Mouse (Mus musculus): ENCODE measurements around the gene Myo1d. TPM values are rescaled to one million over a fixed set of nuclear protein-coding genes. Genes with fewer than 3 reads are reported as not detected.

Myo1d gene
- polyA plus RNA-seq, 1 experiment from 2014 or later, result 2.7 TPM

DNA sequence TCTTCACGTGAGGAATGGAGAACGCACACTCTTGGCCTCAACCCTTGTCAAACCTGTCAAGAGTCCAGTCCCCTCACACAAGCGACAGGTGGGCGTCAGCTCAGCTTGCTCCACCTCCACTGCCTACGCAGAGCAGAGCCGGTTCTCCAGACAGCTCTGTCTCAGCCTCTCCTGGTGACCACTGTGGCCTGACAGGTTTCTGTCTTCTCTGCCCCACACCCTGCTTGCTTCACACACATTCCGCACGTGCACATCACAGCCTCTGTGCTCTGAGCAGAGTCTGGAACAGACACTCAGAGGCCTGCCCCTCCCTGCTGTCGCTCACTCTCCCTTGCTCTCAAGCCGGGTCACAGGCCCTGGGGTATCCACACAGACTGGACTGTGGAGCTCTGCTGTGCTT, 289.0 kb downstream of the Myo1d start:
- 78% methylated on average over 10 of the region's 10 CpGs for WGBS
- H3K9ac ChIP-seq (replicated peaks), result no peak overlapping the region
- no peak for ATAC-seq (ENCODE audit: low FRiP score, low read depth)
- H3K36me3 ChIP-seq, result no peaks in the 10 kb centered on the region
- H3K9me3 ChIP-seq, result no peaks in the 10 kb centered on the region
- H3K27ac ChIP-seq (replicated peaks), result no peak overlapping the region
- H3K27me3 ChIP-seq, result peaks cover 16% of the 10 kb centered on the region; the same call in 1 of the 2 replicates
- H3K4me1 ChIP-seq, result peaks cover 20% of the 10 kb centered on the region
- no peak overlapping the region for H3K4me2 ChIP-seq (replicated peaks)
- no peak overlapping the region for H3K4me3 ChIP-seq

- H3K4me3 ChIP-seq, result no peak overlapping the region
- no peak overlapping the region for H3K4me2 ChIP-seq (replicated peaks)
- H3K27me3 ChIP-seq, result peaks cover 20% of the 10 kb centered on the region; the same call in 1 of the 2 replicates
- no peaks in the 10 kb centered on the region for H3K9me3 ChIP-seq
- 0 out of 2 replicates have a peak overlapping the region, but pooled peaks have one; percentile 2 for H3K9ac ChIP-seq (replicated peaks)
- ATAC-seq (ENCODE audit: low FRiP score, low read depth), result no peak
- 63% methylated on average over 5 of the region's 5 CpGs for WGBS
- peaks cover 22% of the 10 kb centered on the region for H3K4me1 ChIP-seq
- no peaks in the 10 kb centered on the region for H3K36me3 ChIP-seq
- peak overlapping the region; percentile 25; the same call in 1 of the 2 replicates for H3K27ac ChIP-seq (replicated peaks)
Observed at GRCm38 (mm10) chr11:80489882-80490196, 290.0 kb downstream of the Myo1d start.

- H3K4me2 ChIP-seq (replicated peaks), result no peak overlapping the region
- WGBS, result 52% methylated on average over 12 of the region's 12 CpGs
- no peaks in the 10 kb centered on the region for H3K36me3 ChIP-seq
- peaks cover 23% of the 10 kb centered on the region; the same call in 1 of the 2 replicates for H3K27me3 ChIP-seq
- H3K9ac ChIP-seq (replicated peaks), result peak overlapping the region; percentile 2; the same call in 1 of the 2 replicates
- no peak for ATAC-seq (ENCODE audit: low FRiP score, low read depth)
- H3K4me1 ChIP-seq, result peaks cover 27% of the 10 kb centered on the region
- peak overlapping the region; percentile 25 for H3K27ac ChIP-seq (replicated peaks)
- H3K4me3 ChIP-seq, result no peak overlapping the region
- no peaks in the 10 kb centered on the region for H3K9me3 ChIP-seq
Observed at GRCm38 (mm10) chr11:80489172-80489881, 290.5 kb downstream of the Myo1d start.

DNA sequence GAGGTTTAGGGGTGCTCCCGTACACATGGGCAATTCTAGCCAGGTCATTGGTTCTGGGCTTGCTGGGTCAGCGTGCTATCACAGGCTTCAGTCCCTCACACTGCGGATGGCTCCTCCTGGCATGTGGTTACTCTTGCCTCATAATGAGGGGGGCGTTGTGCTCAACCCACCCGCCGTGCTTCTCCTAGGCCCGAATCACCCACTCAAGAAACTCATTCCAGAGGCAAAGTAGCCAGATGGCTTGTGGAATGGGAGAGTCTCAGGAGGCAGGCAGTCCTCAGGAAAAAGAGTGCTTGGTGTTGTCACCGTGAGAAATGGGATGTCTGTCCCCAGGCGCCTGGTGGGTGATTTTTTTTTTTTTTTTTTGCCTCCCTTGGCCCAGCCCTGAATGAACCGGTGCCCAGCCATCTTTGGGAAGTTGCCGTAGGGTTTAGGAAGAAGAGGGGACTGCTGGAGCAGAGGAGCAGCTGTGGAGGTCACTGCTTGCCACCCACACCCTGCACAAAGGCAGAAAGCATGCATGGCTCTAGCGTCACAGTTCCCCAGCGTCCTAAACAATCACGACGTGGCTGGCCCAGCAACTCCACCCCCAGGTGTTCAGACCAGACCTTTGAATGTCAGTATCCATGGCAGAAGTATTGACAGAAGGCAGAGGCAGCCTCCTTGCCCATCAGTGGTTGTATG, 291.8 kb downstream of the Myo1d start:
- Histone ChIP-seq H3K4me1 (peaks cover 40% of the 10 kb centered on the region), H3K27ac (replicated peaks) (no peak overlapping the region), H3K9me3 (no peaks in the 10 kb centered on the region), H3K4me3 (no peak overlapping the region), H3K9ac (replicated peaks) (no peak overlapping the region), H3K36me3 (no peaks in the 10 kb centered on the region), H3K4me2 (replicated peaks) (no peak overlapping the region), H3K27me3 (peaks cover 32% of the 10 kb centered on the region; the same call in 1 of the 2 replicates)
- ATAC-seq (ENCODE audit: low FRiP score, low read depth), result no peak
- WGBS, result 70% methylated on average over 15 of the region's 15 CpGs

GRCm38 (mm10) chr11:80485622-80486206, 294.1 kb downstream of the Myo1d start:
- no peak overlapping the region for H3K4me3 ChIP-seq
- peaks cover 59% of the 10 kb centered on the region for H3K4me1 ChIP-seq
- no peaks in the 10 kb centered on the region for H3K9me3 ChIP-seq
- no peak overlapping the region for H3K4me2 ChIP-seq (replicated peaks)
- H3K27me3 ChIP-seq, result peaks cover 38% of the 10 kb centered on the region
- H3K27ac ChIP-seq (replicated peaks), result no peak overlapping the region
- no peak for ATAC-seq (ENCODE audit: low FRiP score, low read depth)
- no peak overlapping the region for H3K9ac ChIP-seq (replicated peaks)
- WGBS, result 85% methylated on average over 10 of the region's 10 CpGs
- no peaks in the 10 kb centered on the region for H3K36me3 ChIP-seq

DNA sequence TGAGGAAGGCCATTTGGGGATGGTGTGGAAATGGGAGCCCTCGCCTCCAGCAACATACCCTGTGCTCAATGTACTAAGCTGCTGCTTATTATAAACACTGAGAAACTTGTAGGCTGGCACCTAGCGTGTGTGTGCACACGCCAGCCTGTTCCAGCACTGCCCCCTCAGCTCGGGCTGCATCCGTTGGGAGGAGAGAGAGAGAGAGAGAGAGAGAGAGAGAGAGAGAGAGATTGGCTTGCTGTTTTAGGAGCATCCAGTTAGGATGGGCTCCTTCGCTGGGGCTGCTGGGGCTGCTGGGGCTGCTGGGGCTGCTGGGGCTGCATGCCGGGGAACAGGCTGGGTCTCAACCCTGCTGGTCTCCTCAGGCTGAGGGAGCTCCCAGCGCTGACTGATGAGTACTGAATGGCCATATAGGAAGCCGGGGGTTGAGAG, 294.7 kb downstream of the Myo1d start:
- Histone ChIP-seq H3K9ac (replicated peaks) (no peak overlapping the region), H3K9me3 (no peaks in the 10 kb centered on the region), H3K4me2 (replicated peaks) (no peak overlapping the region), H3K27ac (replicated peaks) (no peak overlapping the region), H3K27me3 (peaks cover 38% of the 10 kb centered on the region), H3K4me1 (peaks cover 59% of the 10 kb centered on the region), H3K4me3 (no peak overlapping the region), H3K36me3 (no peaks in the 10 kb centered on the region)
- ATAC-seq (ENCODE audit: low FRiP score, low read depth), result no peak
- WGBS, result 81% methylated on average over 9 of the region's 9 CpGs

DNA sequence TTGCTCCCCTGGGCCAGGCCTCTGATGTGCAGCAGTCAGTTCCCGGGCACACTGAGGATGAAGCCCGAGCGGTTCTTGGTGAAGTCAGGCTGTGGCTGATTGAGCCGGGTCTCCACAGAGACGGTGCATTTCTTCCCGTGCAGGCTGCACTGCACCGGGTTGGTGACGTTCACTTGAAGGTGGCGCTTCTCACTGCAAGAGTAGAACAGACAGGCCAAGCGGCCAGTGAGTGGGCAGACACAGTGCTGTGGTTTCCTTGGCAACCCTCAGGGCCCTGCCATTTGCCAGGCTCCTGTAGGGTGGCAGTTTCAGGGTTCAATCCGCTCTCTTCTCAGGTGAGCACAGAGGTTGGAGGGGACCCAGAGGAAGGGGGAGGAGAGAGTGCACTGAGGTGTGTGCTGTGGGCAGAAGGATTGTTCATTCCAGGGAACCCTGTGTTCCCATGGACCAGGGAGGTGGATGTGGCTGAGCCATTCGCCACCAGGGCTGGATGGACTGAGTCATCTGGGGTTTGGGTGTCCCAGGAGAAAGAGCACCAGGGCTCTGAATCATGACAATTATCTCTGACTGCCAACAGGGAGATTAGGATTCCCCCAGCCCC, 295.5 kb downstream of the Myo1d start:
- 19% methylated on average over 12 of the region's 12 CpGs for WGBS
- Histone ChIP-seq H3K4me1 (peaks cover 61% of the 10 kb centered on the region), H3K36me3 (0 out of 2 replicates have a peak, but pooled peaks cover 7% of the 10 kb centered on the region), H3K27me3 (peaks cover 44% of the 10 kb centered on the region), H3K27ac (replicated peaks) (peak overlapping the region; percentile 73), H3K4me3 (no peak overlapping the region), H3K9ac (replicated peaks) (peak overlapping the region; percentile 28), H3K4me2 (replicated peaks) (peak overlapping the region; percentile 33), H3K9me3 (no peaks in the 10 kb centered on the region)
- peak; percentile 64 for ATAC-seq (ENCODE audit: low FRiP score, low read depth)

DNA sequence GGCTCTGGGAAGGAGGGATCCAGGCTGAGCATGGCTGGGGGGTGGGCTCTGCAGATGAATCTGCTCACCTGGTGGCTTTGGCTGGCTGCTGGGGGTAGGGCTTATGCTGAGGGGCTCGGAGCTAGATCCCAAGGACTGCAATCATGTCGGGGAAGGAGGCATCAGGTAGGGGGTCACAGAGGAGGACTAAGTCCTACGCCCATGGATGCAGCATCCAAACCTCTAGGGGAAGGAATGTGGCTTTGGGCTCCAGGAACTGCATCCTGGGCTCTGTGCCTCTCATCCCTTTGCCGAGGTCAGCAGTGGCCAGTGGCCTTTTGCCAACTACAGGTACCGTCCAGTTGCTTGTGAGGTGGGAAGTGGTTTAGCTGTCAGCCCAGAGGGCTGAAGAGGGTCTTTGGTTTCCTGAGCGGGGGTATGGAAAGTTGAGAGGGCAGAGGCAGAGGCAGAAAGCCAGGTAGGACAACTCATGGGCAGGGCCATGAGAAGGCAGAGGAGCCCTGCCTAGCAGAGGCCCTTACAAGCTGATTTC, 296.2 kb downstream of the Myo1d start:
- Histone ChIP-seq H3K27me3 (peaks cover 50% of the 10 kb centered on the region), H3K36me3 (peaks cover 11% of the 10 kb centered on the region; the same call in 1 of the 2 replicates), H3K4me3 (no peak overlapping the region), H3K4me2 (replicated peaks) (peak overlapping the region; percentile 33), H3K9me3 (no peaks in the 10 kb centered on the region), H3K27ac (replicated peaks) (peak overlapping the region; percentile 73), H3K9ac (replicated peaks) (peak overlapping the region; percentile 28), H3K4me1 (peaks cover 61% of the 10 kb centered on the region)
- ATAC-seq (ENCODE audit: low FRiP score, low read depth), result no peak
- 71% methylated on average over 6 of the region's 6 CpGs for WGBS

- peaks cover 62% of the 10 kb centered on the region for H3K4me1 ChIP-seq
- H3K27me3 ChIP-seq, result peaks cover 57% of the 10 kb centered on the region
- no peaks in the 10 kb centered on the region for H3K9me3 ChIP-seq
- H3K4me3 ChIP-seq, result no peak overlapping the region
- ATAC-seq (ENCODE audit: low FRiP score, low read depth), result no peak
- no peak overlapping the region for H3K9ac ChIP-seq (replicated peaks)
- WGBS, result 82% methylated on average over 7 of the region's 7 CpGs
- H3K36me3 ChIP-seq, result peaks cover 12% of the 10 kb centered on the region; the same call in 1 of the 2 replicates
- peak overlapping the region; percentile 73; the same call in 1 of the 2 replicates for H3K27ac ChIP-seq (replicated peaks)
- H3K4me2 ChIP-seq (replicated peaks), result 0 out of 2 replicates have a peak overlapping the region, but pooled peaks have one; percentile 2
Observed at GRCm38 (mm10) chr11:80482921-80483320, 296.9 kb downstream of the Myo1d start.

GRCm38 (mm10) chr11:80482347-80482746, 297.5 kb downstream of the Myo1d start:
- H3K9me3 ChIP-seq, result no peaks in the 10 kb centered on the region
- H3K27ac ChIP-seq (replicated peaks), result no peak overlapping the region
- no peak overlapping the region for H3K4me3 ChIP-seq
- WGBS, result 78% methylated on average over 10 of the region's 10 CpGs
- peaks cover 12% of the 10 kb centered on the region; the same call in 1 of the 2 replicates for H3K36me3 ChIP-seq
- H3K27me3 ChIP-seq, result peaks cover 55% of the 10 kb centered on the region
- H3K9ac ChIP-seq (replicated peaks), result no peak overlapping the region
- no peak for ATAC-seq (ENCODE audit: low FRiP score, low read depth)
- H3K4me1 ChIP-seq, result peaks cover 63% of the 10 kb centered on the region
- H3K4me2 ChIP-seq (replicated peaks), result no peak overlapping the region

GRCm38 (mm10) chr11:80481409-80482050, 298.3 kb downstream of the Myo1d start:
- Histone ChIP-seq H3K4me1 (peaks cover 63% of the 10 kb centered on the region), H3K27ac (replicated peaks) (peak overlapping the region; percentile 16; the same call in 1 of the 2 replicates), H3K36me3 (peaks cover 12% of the 10 kb centered on the region; the same call in 1 of the 2 replicates), H3K4me2 (replicated peaks) (peak overlapping the region; percentile 82), H3K9me3 (no peaks in the 10 kb centered on the region), H3K27me3 (peaks cover 52% of the 10 kb centered on the region), H3K4me3 (peak overlapping the region; percentile 32), H3K9ac (replicated peaks) (peak overlapping the region; percentile 48; the same call in 1 of the 2 replicates)
- WGBS, result 69% methylated on average over 13 of the region's 13 CpGs
- no peak for ATAC-seq (ENCODE audit: low FRiP score, low read depth)
